Mouse (Mus musculus) cerebellum, adult 9-11 months (tissue): Measurements from ENCODE around the gene Scgb1b18.
"Not testable (repeated sequence)": the region's sequence is repeated elsewhere in the genome, so short reads cannot be mapped to it uniquely, and the experiment has no call there.

Experiments
- DNase-seq: peaks from one replicate; pipeline ENCODE4 v3.0.0; 2022

Gene Scgb1b18

DNA sequence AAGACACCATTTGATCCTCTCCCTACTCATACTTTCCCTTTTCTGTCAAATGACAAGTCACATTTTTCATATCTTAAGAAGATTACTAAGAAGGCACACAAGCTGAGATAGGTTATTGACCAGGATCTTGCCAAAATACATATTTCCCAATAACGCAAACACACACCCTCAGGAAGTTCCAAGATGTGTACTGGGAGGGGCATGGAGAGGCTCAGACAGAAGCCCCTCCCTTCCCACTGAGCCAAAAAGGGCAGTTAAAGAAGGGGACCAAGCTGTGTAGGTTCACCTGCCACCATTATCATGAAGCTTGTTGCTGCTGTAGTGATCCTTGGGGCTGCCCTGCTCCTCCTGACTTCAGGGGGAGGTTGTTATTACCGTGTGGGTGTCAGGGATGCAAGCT, at the start of gene Scgb1b18:
Gene Scgb1b18 (plus strand): TSS at position 301 of the 400 bp plus-strand sequence.
- not testable (repeated sequence) for DNase-seq

DNA sequence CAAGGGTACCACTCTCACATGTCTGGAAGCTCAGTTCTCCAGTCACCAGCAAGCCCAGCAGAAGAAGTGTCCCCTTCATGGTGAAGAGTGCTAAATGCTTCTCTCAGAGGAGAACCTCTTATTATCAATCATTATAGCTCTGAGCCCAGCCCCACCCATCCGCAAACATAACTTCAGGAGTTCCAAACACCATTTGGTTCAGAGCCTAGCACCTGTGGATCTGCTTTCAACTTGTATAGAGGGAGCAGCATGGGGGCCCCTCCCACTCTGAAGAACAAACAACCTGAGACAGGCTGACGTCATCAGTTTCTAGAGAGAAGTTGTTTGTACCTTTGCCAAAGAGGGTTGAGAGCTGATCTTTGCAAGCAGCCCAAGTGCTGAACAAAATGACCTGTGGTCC, 11.6 kb upstream of the Scgb1b18 start, which contains the start of gene Scgb2b18:
Gene Scgb2b18 (minus strand): TSS at position 101 of the 400 bp plus-strand sequence.
- DNase-seq, result not testable (repeated sequence)
